Mouse (Mus musculus): ENCODE results near the gene Mark1.

- TF ChIP-seq CTCF (IDR thresholded peaks at IDR 0.05; ENCODE audit: borderline replicate concordance, insufficient read depth, low read length) (no peak), POLR2A (IDR thresholded peaks at IDR 0.05; ENCODE audit: low read depth, low read length) (no peak)
Observed at GRCm38 (mm10) chr1:184998631-184999030, 739 bp downstream of the Mark1 start.

Measured in embryonic fibroblast, embryonic 13.5 days (primary cell).